Mouse (Mus musculus): Measurements from ENCODE around the gene Nr3c2.

DNA sequence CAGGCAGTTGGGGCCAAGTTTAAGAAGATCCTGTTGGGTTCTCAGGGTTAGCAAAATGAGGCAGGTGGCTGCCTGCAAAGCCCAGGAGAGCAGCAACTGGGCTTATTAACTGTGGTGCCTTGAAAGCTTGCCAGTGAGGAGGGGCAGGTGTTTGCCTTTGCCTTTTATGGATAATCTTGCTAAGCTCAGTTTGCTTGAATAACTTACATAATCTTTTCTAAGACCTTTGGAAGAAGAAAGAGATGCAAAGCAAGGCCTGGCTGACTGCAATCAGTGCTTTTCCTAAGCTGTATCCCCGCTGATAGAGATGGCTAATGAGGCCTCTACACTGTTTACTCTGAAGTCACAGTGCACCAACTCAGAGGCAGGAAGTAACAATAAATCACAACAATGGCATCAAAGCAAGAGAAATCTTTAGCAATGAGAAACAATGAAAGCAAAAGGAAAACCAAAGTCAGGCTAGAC is 368.7 kb downstream of the Nr3c2 start:
- TF ChIP-seq CTCF (conservative IDR thresholded peaks at IDR 0.05; ENCODE audit: insufficient read depth, insufficient read length, low read depth, low read length) (no peak), POLR2A (IDR thresholded peaks at IDR 0.05; ENCODE audit: low read depth, low read length) (no peak)

Data from kidney, adult 2 months (tissue).